Mouse (Mus musculus) hindlimb bud, embryonic 11.5 days (tissue): ENCODE results near the gene Vmn1r117.
"Not testable (repeated sequence)": the region's sequence is repeated elsewhere in the genome, so short reads cannot be mapped to it uniquely, and the experiment has no call there.

Source experiments
- DNase-seq: peaks from one replicate; pipeline ENCODE4 v3.0.0-alpha.2; 2012; ENCODE audit warnings: low read depth, low spot score; ENCODE audit errors: extremely low spot score

Vmn1r117 gene

GRCm38 (mm10) chr7:20884021-20884420 is at the start of gene Vmn1r117:
Gene Vmn1r117, minus strand, starts transcription at chr7:20884121.
- not testable (repeated sequence) for DNase-seq

GRCm38 (mm10) chr7:20912247-20912646 is 28.3 kb upstream of the Vmn1r117 start, which contains the start of gene Vmn1r118:
Gene Vmn1r118, minus strand, starts transcription at chr7:20912347.
- DNase-seq: not testable (repeated sequence)

- not testable (repeated sequence) for DNase-seq
Observed at GRCm38 (mm10) chr7:20871956-20872355, 12.0 kb downstream of the Vmn1r117 start, which contains the start of gene Vmn1r116. Gene Vmn1r116, plus strand, starts transcription at chr7:20872256.

- not testable (repeated sequence) for DNase-seq
Observed at GRCm38 (mm10) chr7:20844885-20845284, 39.0 kb downstream of the Vmn1r117 start, which contains the start of gene Vmn1r115. Gene Vmn1r115, minus strand, starts transcription at chr7:20844985.
